Mouse (Mus musculus) layer of hippocampus, adult 9-10 months (tissue): ENCODE measurements around the gene Pgm5.
"Not testable (repeated sequence)": the region's sequence is repeated elsewhere in the genome, so short reads cannot be mapped to it uniquely, and the experiment has no call there.

ENCODE experiments used
- DNase-seq: peaks from one replicate; pipeline ENCODE4 v3.0.0; 2022; ENCODE audit warnings: low spot score

The Pgm5 gene

GRCm38 (mm10) chr19:24861612-24862451, at the start of gene Pgm5:
Gene Pgm5 (minus strand): TSS chr19:24861855.
- no peak for DNase-seq

- no peak for DNase-seq
These were observed 46.9 kb upstream of the Pgm5 start for GRCm38 (mm10) chr19:24908385-24909155.

- DNase-seq = no peak
These were observed 46.0 kb upstream of the Pgm5 start for GRCm38 (mm10) chr19:24907655-24908054.

DNA sequence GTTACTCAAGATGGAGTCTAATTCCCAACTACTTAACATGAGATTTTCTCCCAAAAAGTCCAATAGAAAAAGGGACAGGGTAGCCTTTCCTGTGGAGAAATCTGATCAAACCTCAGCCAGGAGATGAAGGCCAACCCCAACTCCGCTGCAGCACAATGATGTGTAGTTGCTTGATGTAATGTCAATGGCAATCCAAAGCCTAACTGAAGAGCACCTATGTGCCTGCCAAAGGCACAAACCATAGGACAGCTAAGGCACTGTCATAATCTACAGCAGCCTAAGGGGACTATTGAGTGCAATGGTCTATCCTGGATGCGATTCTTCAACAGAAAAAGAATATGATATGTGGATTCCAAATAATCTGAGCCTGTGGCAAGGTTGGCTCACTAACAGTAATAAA, 41.2 kb upstream of the Pgm5 start:
- DNase-seq = no peak

- no peak for DNase-seq
These were observed 40.6 kb upstream of the Pgm5 start for GRCm38 (mm10) chr19:24902256-24902655.

DNA sequence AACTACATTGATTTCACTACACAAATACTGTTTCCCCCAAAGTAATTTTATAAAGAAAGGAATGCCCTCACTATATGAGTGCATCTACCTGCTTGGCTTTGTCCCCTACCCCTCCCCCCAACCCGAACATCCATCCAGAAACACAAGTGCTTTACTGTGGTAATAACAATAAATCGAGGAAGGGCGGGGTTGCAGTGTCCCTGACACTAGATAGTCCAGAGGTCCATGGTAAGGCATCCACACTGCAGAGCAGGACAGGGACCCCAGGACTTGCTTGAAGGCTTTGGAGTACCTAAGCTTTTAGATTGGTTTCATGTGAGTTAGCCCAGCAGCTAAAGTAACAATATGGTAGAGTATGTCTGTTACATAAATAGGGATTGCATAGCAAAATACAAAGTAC, 40.0 kb upstream of the Pgm5 start:
- no peak for DNase-seq

GRCm38 (mm10) chr19:24900581-24901220, 39.0 kb upstream of the Pgm5 start, which contains the start of gene Foxd4:
Gene Foxd4 (minus strand): TSS chr19:24901197.
- DNase-seq = no peak

GRCm38 (mm10) chr19:24899578-24900544, 38.2 kb upstream of the Pgm5 start:
- DNase-seq = no peak

DNA sequence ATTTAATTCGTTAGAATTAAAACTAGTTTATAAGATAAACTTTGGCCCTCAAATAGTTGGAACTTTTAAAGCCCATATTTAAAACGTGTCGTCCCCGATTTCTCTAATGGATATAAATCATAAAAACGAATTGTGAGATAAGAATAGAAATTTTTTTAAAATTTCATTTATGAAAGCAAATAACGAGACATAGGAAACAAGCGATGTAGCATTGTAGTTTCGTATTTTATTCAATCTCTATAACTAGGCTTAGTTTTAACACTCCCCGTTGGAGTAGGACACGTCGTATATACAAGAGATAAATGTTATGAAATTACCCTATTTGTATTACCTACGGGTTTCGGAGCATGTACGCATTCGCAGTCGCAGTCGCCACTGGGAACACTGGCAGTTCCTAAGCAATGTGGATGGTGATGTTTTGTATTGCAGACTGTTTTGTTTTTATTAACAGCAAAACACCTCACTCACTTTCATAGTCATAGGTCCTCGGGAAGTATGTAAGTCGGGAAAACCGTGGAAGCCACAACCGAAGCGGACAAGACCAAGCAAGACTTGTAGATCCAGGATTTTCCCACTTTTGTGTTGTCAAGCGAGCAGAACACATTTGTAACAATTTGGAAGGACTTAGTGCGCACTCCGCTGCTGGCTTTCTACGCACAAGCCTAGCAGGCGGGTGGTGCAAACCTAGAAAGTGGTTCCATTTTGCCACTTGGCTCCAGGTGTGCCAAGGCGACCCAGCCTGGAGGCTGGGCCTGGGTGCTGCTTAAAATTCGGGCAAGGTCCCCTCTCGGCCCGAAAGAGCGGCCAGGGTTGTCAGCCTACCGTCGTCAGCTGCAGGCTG, 37.3 kb upstream of the Pgm5 start:
- DNase-seq = no peak

- no peak for DNase-seq
These were observed 36.5 kb upstream of the Pgm5 start for GRCm38 (mm10) chr19:24897896-24898736.

- no peak for DNase-seq
These were observed 35.6 kb upstream of the Pgm5 start for GRCm38 (mm10) chr19:24897006-24897895.

DNA sequence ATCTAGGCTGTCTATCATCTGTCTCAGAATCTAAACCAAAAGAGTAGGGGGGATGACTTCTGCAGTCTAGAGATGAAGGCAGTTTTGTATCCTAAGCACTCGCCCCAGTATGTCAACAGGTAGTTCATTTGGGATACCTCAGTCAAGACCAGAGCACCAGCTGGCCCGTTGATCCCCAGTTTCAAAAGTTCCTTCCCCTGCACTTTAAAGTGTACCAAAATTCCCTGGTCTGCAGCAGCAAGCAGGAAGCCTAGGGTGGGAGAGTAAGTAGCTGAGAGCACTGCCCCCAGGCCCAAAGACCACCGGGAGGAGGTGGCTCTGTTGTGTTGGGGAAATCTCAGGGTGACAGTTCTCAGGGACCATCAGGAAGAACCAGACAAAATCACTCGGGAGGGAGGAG, 34.9 kb upstream of the Pgm5 start:
- DNase-seq = no peak

DNA sequence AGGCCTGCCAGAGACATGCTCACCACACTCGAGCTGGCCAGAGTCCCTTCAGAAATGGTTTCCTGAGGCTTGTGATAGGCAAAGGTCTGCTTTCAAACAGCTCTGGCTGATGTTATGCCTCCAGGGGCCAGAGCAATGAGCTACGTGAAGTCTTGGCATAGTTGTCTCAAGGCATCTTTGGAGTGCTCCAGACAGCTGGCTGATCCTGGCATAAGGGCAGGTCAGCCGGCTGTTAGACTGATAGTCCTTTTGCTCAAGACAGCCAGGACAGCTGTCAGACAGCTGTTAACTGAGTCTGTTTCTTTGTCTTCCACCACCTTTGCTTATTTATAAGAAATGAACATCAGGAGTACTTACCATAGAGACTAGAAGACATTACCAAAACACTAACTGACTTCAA, 25.2 kb upstream of the Pgm5 start:
- DNase-seq = no peak

DNA sequence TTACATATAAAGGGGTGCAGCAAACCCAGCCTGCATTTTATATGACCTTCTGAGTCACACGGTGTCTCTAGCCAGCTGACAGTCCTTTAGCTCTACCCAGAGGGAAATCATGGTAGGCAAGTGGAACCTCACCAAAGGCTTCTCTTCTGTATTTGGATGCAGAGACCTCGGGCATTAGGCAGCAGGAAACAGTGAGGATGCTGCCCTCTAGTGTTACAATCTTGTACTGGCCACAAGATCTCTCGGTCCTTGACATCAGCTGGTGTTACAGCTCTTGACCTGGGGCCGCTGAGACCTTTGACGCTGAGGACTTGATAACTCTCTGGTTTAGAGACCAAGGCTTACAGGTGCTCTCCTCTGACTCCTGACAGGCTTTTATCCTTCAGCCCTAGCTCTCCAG, 23.8 kb upstream of the Pgm5 start:
- peak; percentile 45 for DNase-seq

GRCm38 (mm10) chr19:24881237-24881636, 19.6 kb upstream of the Pgm5 start:
- no peak for DNase-seq

DNA sequence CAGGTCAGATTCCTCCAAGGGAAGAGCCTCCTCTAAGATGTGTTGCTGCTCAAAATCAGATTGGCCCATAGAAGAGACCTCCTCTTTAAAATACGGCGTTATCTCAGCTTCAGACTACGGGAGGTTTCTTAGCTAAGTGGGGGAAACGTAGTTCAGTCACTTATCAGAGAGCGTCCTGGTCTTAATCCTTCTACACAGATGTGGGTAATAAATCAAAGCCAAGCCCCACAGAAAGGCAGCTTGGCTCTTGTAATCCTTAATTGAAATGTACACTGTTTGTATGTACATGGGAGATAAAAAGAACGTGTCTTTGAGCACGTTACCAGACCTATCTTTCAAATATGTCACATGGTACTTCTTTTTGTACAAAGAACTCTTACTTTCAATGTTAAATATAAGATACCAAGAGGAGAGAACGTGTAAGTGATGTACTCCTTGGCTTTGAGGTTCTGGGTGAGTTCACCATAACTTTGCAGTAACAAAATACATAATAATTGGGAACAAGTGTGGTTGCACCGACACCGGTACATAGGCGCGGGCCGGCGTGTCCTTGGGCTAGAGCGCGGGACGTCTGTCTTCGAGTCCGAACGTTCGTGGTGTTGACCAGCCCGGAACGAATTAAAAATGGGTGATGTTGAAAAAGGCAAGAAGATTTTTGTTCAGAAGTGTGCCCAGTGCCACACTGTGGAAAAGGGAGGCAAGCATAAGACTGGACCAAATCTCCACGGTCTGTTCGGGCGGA, 13.6 kb upstream of the Pgm5 start, which contains the start of gene Gm10053:
TSS of gene Gm10053 (plus strand) at position 558 of the 742 bp plus-strand sequence.
- DNase-seq = not testable (repeated sequence)

- DNase-seq = no peak
These were observed 12.2 kb upstream of the Pgm5 start for GRCm38 (mm10) chr19:24873873-24874272.
